Mouse (Mus musculus) heart, postnatal 0 days (tissue): ENCODE measurements around the gene Runx2.

Experiments
- CTCF ChIP-seq: IDR thresholded peaks from 2 replicates; pipeline ENCODE4 v1.5.1; 2016; ENCODE audit warnings: antibody characterized with exemption, control low read depth, low read depth
- EP300 ChIP-seq: IDR thresholded peaks from 2 replicates; pipeline ENCODE4 v1.6.1; 2016; ENCODE audit warnings: antibody characterized with exemption, low read depth

GRCm38 (mm10) chr17:44549551-44549950 is 265.0 kb downstream of the Runx2 start:
- TF ChIP-seq CTCF (no peak), EP300 (no peak)
